Mouse (Mus musculus): Measurements from ENCODE around the gene Mfap2. TPM values are rescaled to one million over a fixed set of nuclear protein-coding genes. Genes with fewer than 3 reads are reported as not detected.

Gene Mfap2
- total and polyA plus RNA-seq, 2 experiments: 0.18 to 0.45 TPM

GRCm38 (mm10) chr4:141060426-141061301 lies 50.4 kb downstream of the Mfap2 start, which contains the start of gene Crocc:
TSS of gene Crocc (minus strand) at chr4:141060550.
- Histone ChIP-seq H3K36me3 (ENCODE audit: control insufficient read depth, insufficient read depth, low read length) (no peaks in the 10 kb centered on the region), H3K4me1 (ENCODE audit: control insufficient read depth, insufficient read depth, low read length) (peaks cover 1% of the 10 kb centered on the region; the same call in 1 of the 2 replicates), H3K27me3 (ENCODE audit: control insufficient read depth, insufficient read depth, low read length) (no peaks in the 10 kb centered on the region), H3K27ac (replicated peaks; ENCODE audit: insufficient read depth, low read depth, low read length) (peak within 1 kb of the TSS; percentile 28), H3K9ac (ENCODE audit: low read depth, low read length) (peak within 1 kb of the TSS; percentile 78), H3K79me2 (ENCODE audit: control insufficient read depth, insufficient read depth, low read length) (no peaks in the 10 kb centered on the region), H3K4me3 (ENCODE audit: insufficient read depth, low read depth, low read length) (peak within 1 kb of the TSS; percentile 73)
- TF ChIP-seq POLR2A (IDR thresholded peaks at IDR 0.05; ENCODE audit: extremely low read depth, insufficient read depth, low read length): peak; percentile 72; the same call in 1 of the 2 replicates
- peak; percentile 94 for TF ChIP-seq CTCF (IDR thresholded peaks at IDR 0.05; ENCODE audit: low read depth, low read length)
- peak; percentile 90 for DNase-seq (ENCODE audit: extremely low read depth, low read depth, low spot score)
- under 1% methylated on average over 75 of the region's 77 CpGs for WGBS

DNA sequence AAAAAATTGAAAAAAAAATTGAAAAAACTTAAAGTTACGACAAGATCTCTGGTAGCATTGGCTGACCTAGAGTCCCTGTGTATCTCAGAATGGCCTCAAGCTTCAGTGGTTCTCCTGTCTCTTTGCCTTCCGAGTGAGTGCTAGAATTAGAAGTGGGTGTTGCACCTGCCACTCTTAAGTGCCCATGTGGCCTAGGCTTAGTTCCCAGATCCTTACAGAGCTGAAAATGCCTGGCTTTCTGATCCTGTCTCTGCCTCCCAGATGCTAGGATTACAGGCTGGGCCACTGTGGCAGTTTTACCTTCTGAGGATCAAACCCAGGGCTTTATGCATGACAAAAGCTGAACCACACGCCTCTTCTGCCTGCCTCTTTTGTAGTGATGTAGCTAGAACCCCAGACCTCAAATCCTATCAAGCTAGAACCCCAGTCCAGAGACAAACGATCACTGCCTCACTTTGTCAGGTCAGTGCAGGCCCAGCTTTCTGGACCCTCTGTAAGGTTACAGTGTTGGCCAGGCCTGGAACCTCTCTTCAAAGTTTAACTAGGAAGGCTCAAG lies 54.0 kb downstream of the Mfap2 start:
- TF ChIP-seq POLR2A (IDR thresholded peaks at IDR 0.05; ENCODE audit: extremely low read depth, insufficient read depth, low read length) (no peak), CTCF (IDR thresholded peaks at IDR 0.05; ENCODE audit: low read depth, low read length) (no peak)
- no peak overlapping the region for H3K4me3 ChIP-seq (ENCODE audit: insufficient read depth, low read depth, low read length)
- DNase-seq (ENCODE audit: extremely low read depth, low read depth, low spot score): no peak
- no peak overlapping the region for H3K27ac ChIP-seq (replicated peaks; ENCODE audit: insufficient read depth, low read depth, low read length)
- H3K4me1 ChIP-seq (ENCODE audit: control insufficient read depth, insufficient read depth, low read length): peaks cover 1% of the 10 kb centered on the region
- no peaks in the 10 kb centered on the region for H3K27me3 ChIP-seq (ENCODE audit: control insufficient read depth, insufficient read depth, low read length)
- WGBS: 90% methylated on average over 4 of the region's 4 CpGs
- peaks cover 7% of the 10 kb centered on the region; the same call in 1 of the 2 replicates for H3K36me3 ChIP-seq (ENCODE audit: control insufficient read depth, insufficient read depth, low read length)
- no peak overlapping the region for H3K9ac ChIP-seq (ENCODE audit: low read depth, low read length)
- no peaks in the 10 kb centered on the region for H3K79me2 ChIP-seq (ENCODE audit: control insufficient read depth, insufficient read depth, low read length)

- Histone ChIP-seq H3K4me3 (ENCODE audit: insufficient read depth, low read depth, low read length) (no peak overlapping the region), H3K9ac (ENCODE audit: low read depth, low read length) (no peak overlapping the region), H3K4me1 (ENCODE audit: control insufficient read depth, insufficient read depth, low read length) (peaks cover 1% of the 10 kb centered on the region), H3K27me3 (ENCODE audit: control insufficient read depth, insufficient read depth, low read length) (no peaks in the 10 kb centered on the region), H3K36me3 (ENCODE audit: control insufficient read depth, insufficient read depth, low read length) (peaks cover 7% of the 10 kb centered on the region; the same call in 1 of the 2 replicates), H3K79me2 (ENCODE audit: control insufficient read depth, insufficient read depth, low read length) (no peaks in the 10 kb centered on the region), H3K27ac (replicated peaks; ENCODE audit: insufficient read depth, low read depth, low read length) (no peak overlapping the region)
- peak; percentile 99 for TF ChIP-seq CTCF (IDR thresholded peaks at IDR 0.05; ENCODE audit: low read depth, low read length)
- no peak for TF ChIP-seq POLR2A (IDR thresholded peaks at IDR 0.05; ENCODE audit: extremely low read depth, insufficient read depth, low read length)
- peak; percentile 72 for DNase-seq (ENCODE audit: extremely low read depth, low read depth, low spot score)
- WGBS: 12% methylated on average over 8 of the region's 8 CpGs
These were observed 54.9 kb downstream of the Mfap2 start for GRCm38 (mm10) chr4:141065123-141065522.

Other genes starting within 250 kb of the Mfap2 start
- 0.09 TPM in 1 of 2 replicates, not detected in the other for gene Padi4, start 236.2 kb upstream of the Mfap2 start, total RNA-seq (2014; rRNA removed)
- gene Padi4, start 236.2 kb upstream of the Mfap2 start, polyA plus RNA-seq (2012; rRNA removed): 0.12 and 0.20 TPM in 2 replicates
- gene Padi3, start 199.8 kb upstream of the Mfap2 start, total RNA-seq (2014; rRNA removed): not detected in 2 replicates
- gene Padi3, start 199.8 kb upstream of the Mfap2 start, polyA plus RNA-seq (2012; rRNA removed): not detected in 2 replicates
- not detected in 2 replicates for gene Padi1, start 164.6 kb upstream of the Mfap2 start, total RNA-seq (2014; rRNA removed)
- not detected in 2 replicates for gene Padi1, start 164.6 kb upstream of the Mfap2 start, polyA plus RNA-seq (2012; rRNA removed)
- 0.09 and 0.13 TPM in 2 replicates for gene Padi2, start 104.1 kb upstream of the Mfap2 start, total RNA-seq (2014; rRNA removed)
- gene Padi2, start 104.1 kb upstream of the Mfap2 start, polyA plus RNA-seq (2012; rRNA removed): 0.21 and 0.25 TPM in 2 replicates
- 479 and 532 TPM in 2 replicates for gene Sdhb, start 49.2 kb upstream of the Mfap2 start, total RNA-seq (2014; rRNA removed)
- gene Sdhb, start 49.2 kb upstream of the Mfap2 start, polyA plus RNA-seq (2012; rRNA removed): 324 and 347 TPM in 2 replicates
- 12.9 and 13.3 TPM in 2 replicates for gene Atp13a2, start 23.5 kb upstream of the Mfap2 start, total RNA-seq (2014; rRNA removed)
- 32.5 and 34.0 TPM in 2 replicates for gene Atp13a2, start 23.5 kb upstream of the Mfap2 start, polyA plus RNA-seq (2012; rRNA removed)
- gene Crocc, start 50.1 kb downstream of the Mfap2 start, total RNA-seq (2014; rRNA removed): 0.67 and 0.74 TPM in 2 replicates
- gene Crocc, start 50.1 kb downstream of the Mfap2 start, polyA plus RNA-seq (2012; rRNA removed): 0.76 and 1.7 TPM in 2 replicates
- 5.2 and 8.5 TPM in 2 replicates for gene Necap2, start 67.9 kb downstream of the Mfap2 start, total RNA-seq (2014; rRNA removed)
- gene Necap2, start 67.9 kb downstream of the Mfap2 start, polyA plus RNA-seq (2012; rRNA removed): 7.6 and 11.3 TPM in 2 replicates
- gene Spata21, start 77.9 kb downstream of the Mfap2 start, total RNA-seq (2014; rRNA removed): not detected in 2 replicates
- not detected in 2 replicates for gene Spata21, start 77.9 kb downstream of the Mfap2 start, polyA plus RNA-seq (2012; rRNA removed)
- 26.6 and 39.5 TPM in 2 replicates for gene Szrd1, start 129.4 kb downstream of the Mfap2 start, total RNA-seq (2014; rRNA removed)
- 43.6 and 46.8 TPM in 2 replicates for gene Szrd1, start 129.4 kb downstream of the Mfap2 start, polyA plus RNA-seq (2012; rRNA removed)
- 2.0 and 2.8 TPM in 2 replicates for gene Fbxo42, start 137.5 kb downstream of the Mfap2 start, total RNA-seq (2014; rRNA removed)
- 4.6 and 6.3 TPM in 2 replicates for gene Fbxo42, start 137.5 kb downstream of the Mfap2 start, polyA plus RNA-seq (2012; rRNA removed)
- gene Rsg1, start 203.5 kb downstream of the Mfap2 start, total RNA-seq (2014; rRNA removed): 0.40 and 0.55 TPM in 2 replicates
- gene Rsg1, start 203.5 kb downstream of the Mfap2 start, polyA plus RNA-seq (2012; rRNA removed): 0.40 and 0.50 TPM in 2 replicates
- gene Arhgef19, start 229.1 kb downstream of the Mfap2 start, total RNA-seq (2014; rRNA removed): 14.4 and 25.8 TPM in 2 replicates
- gene Arhgef19, start 229.1 kb downstream of the Mfap2 start, polyA plus RNA-seq (2012; rRNA removed): 34.3 and 64.4 TPM in 2 replicates

Measured in liver, adult 2 months (tissue).